Mouse (Mus musculus): Measurements from ENCODE around the gene Cacna1i.

Gene Cacna1i

DNA sequence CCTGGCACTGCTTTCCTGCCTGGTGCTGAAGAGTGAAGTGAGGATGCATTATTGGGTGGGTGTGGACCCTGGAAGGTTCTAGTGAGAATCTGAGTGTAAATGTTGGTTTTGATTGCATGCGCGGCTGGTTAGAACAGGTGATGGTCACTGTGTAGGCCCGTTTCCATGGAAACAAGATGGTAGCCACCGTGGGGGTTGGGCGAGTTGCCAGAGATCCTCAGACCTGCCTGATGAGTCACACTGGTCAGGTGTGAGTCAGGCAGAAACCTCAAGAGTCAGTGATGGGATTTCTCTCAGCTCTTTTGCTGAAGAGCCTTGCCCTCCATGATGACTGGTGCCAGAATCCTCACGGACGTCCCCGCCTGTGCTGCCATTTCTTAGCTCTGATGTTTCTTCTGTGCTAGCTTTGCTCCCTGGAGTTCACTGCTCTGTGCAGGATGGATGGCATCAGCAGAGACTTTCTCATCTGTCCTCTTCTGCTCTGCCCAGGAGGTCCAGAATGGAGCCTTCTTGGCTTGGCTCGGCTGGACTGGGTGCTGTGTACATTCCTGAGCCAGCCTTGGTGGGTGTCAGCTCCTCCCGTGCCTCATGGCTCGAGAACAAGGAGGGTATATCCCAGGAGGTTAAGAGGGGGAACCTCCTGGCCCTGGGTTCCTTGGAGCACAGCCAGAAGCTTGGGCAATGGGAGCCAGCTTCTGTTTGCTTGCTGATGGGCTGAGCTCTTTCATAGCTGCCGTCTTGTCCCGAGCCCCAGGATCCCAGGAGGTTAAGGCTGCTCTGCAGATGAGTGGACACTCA lies 40.9 kb downstream of the Cacna1i start:
- no peak for DNase-seq (ENCODE audit: low spot score)

GRCm38 (mm10) chr15:80330276-80330675 lies 43.2 kb downstream of the Cacna1i start:
- DNase-seq (ENCODE audit: low spot score): no peak

DNA sequence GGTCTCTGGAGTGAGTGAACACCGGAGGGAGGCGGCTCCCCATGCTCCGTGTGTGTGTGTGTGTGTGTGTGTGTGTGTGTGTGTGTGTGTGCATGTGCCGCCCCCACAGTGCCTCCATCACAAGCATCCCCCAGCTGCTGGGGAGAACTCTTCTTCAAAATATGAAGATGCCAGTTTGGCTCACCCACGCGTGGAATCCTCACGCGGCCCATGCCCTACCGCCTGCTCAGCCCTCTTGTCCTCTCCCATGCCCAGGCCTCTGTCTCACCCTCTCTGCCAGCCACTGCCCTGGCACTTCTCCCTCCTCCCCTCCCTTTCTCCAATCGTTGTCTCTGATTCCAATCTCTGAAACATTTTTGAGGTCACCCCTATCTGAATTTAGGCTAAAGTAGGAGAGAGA lies 47.7 kb downstream of the Cacna1i start:
- DNase-seq (ENCODE audit: low spot score): no peak

GRCm38 (mm10) chr15:80335196-80335595 lies 48.2 kb downstream of the Cacna1i start:
- no peak for DNase-seq (ENCODE audit: low spot score)

DNA sequence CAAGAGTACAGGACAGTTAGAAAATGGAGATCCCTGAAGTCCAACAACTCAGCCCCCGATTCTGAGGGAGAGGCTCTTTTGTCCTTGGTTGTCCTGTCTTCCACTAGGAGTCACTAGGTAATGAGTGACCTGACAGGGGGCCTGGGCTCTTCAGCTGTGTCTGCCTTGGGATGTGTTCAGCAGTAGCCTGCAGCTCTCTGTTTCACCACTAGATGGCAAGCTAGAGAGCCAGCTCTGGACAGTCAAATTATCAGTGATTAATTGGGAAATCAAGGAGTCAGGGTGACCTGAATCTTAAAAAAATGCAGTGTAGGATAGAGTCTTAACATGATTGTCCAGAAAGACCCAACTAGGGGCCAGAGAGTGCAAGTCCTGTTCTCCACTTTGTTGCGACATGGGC lies 53.3 kb downstream of the Cacna1i start:
- peak; percentile 6 for DNase-seq (ENCODE audit: low spot score)

DNA sequence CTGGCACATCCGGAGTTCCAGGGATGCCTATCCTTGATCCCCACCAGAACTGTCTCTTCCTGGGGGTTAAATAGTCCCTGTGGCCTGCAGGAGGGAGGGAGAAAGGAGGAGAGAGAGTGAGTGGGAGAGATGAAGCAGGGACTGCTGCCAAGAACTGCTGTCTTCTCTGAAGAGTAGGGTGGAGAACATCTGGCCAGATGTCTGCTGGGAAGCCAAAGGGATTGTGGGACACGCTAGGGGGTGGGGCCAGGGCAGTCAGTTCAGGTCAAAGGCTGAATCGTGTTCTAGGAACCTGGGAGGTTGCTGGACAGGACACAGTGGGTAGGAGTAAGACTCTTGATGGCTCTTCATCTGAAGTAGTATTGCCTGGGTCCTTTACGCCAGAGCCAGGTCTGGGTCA lies 55.4 kb downstream of the Cacna1i start:
- no peak for DNase-seq (ENCODE audit: low spot score)

- DNase-seq (ENCODE audit: low spot score): no peak
These were observed 56.0 kb downstream of the Cacna1i start for GRCm38 (mm10) chr15:80343031-80343430.

- DNase-seq (ENCODE audit: low spot score): no peak
These were observed 56.7 kb downstream of the Cacna1i start for GRCm38 (mm10) chr15:80343731-80344130.

DNA sequence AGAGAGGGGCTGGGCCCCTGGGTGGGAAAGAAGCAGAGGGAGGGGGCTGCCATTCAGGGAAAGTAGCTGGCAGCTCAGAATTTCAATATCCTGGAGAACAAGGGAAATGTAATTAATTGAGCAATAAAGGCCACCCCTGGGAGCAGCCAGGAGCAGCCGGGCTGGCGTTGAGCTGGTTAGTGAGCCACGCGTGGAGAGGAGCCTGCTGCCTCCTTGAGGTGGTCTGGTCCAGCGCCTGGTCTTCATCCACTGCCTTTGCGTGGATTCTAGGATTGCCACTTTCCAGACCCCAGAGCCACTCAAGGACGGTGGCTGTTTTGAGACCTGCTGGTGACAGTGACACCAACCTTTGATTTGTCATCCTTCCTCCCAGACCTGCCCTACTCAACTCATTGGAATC lies 59.5 kb downstream of the Cacna1i start:
- DNase-seq (ENCODE audit: low spot score): no peak

- DNase-seq (ENCODE audit: low spot score): no peak
These were observed 63.4 kb downstream of the Cacna1i start for GRCm38 (mm10) chr15:80350431-80350830.

GRCm38 (mm10) chr15:80358798-80359197 lies 71.8 kb downstream of the Cacna1i start:
- no peak for DNase-seq (ENCODE audit: low spot score)

DNA sequence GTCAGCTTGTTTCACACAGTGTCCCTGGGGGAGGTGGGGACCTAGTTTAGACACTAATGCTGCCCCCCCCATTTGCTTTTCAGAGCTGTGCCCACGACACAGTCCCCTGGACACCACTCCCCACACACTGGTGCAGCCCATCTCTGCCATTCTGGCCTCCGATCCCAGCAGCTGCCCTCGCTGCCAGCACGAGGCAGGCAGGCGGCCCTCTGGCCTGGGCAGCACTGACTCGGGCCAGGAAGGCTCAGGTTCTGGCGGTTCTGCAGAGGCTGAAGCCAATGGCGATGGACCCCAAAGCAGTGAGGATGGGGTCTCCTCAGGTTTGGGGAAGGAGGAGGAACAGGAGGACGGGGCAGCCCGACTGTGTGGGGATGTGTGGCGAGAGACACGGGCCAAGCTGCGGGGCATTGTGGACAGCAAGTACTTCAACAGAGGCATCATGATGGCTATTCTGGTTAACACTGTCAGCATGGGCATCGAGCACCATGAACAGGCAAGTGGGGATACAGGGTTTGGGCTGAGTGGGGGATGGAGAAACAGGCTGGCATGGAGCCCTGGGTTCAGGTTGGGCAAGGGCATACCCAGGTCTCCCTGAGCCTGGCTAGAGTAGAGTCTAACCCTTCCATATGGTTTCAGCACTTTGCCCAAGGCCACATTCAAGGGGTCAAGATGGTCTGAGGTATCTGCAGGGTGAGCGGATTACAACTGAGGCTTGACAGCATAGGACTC lies 74.9 kb downstream of the Cacna1i start:
- no peak for DNase-seq (ENCODE audit: low spot score)

GRCm38 (mm10) chr15:80362509-80363172 lies 75.6 kb downstream of the Cacna1i start:
- no peak for DNase-seq (ENCODE audit: low spot score)

- DNase-seq (ENCODE audit: low spot score): no peak
These were observed 77.0 kb downstream of the Cacna1i start for GRCm38 (mm10) chr15:80363821-80364715.

- no peak for DNase-seq (ENCODE audit: low spot score)
These were observed 79.9 kb downstream of the Cacna1i start for GRCm38 (mm10) chr15:80366899-80367298.

GRCm38 (mm10) chr15:80373219-80373964 lies 86.4 kb downstream of the Cacna1i start:
- no peak for DNase-seq (ENCODE audit: low spot score)

- DNase-seq (ENCODE audit: low spot score): no peak
These were observed 87.8 kb downstream of the Cacna1i start for GRCm38 (mm10) chr15:80374854-80375253.

GRCm38 (mm10) chr15:80387185-80387584 lies 100.1 kb downstream of the Cacna1i start:
- DNase-seq (ENCODE audit: low spot score): no peak

GRCm38 (mm10) chr15:80391791-80392190 lies 104.8 kb downstream of the Cacna1i start:
- no peak for DNase-seq (ENCODE audit: low spot score)

DNA sequence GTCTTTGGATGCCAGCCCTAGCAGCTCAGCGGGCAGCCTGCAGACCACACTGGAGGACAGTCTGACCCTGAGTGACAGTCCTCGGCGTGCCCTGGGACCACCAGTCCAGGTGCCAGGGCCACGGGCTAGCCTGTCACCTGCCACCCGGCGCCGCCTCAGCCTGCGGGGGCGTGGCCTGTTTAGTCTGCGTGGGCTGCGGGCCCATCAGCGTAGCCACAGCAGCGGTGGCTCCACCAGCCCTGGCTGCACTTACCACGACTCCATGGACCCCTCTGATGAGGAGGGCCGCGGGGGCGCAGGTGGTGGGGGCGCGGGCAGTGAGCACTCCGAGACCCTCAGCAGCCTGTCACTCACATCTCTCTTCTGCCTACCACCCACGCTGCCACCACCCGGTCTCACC lies 108.0 kb downstream of the Cacna1i start:
- no peak for DNase-seq (ENCODE audit: low spot score)

DNA sequence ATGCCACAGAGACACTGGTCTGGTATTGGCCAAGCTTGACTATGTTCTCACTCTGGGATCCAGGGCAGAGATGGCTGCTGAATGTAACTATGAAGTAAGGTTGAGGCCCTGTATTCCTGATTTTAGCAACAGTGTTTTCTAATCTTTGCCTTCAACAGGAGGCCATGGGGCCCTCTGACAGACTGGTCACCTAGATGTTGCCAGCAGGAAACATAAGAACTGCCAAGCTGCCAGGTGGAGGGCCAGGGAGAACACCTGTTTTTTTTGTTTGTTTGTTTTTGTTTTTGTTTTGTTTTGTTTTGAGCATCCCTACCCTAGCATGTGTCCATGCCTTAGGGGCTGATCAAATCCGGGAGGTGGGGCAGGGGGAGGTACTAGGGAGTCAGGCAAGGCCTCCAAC lies 112.4 kb downstream of the Cacna1i start:
- DNase-seq (ENCODE audit: low spot score): no peak

Data from lung, postnatal 25 days (tissue).